Mouse (Mus musculus) retina, embryonic 14.5 days (tissue): ENCODE measurements around the gene Slc35b4.

Experiments
- DNase-seq: peaks from one replicate; pipeline ENCODE4 v3.0.0-alpha.2; 2015; ENCODE audit warnings: low spot score

Slc35b4 gene

GRCm38 (mm10) chr6:34124401-34124800 is 52.5 kb downstream of the Slc35b4 start:
- no peak for DNase-seq

- DNase-seq = no peak
Measured at GRCm38 (mm10) chr6:34116838-34117478, 60.0 kb downstream of the Slc35b4 start.

DNA sequence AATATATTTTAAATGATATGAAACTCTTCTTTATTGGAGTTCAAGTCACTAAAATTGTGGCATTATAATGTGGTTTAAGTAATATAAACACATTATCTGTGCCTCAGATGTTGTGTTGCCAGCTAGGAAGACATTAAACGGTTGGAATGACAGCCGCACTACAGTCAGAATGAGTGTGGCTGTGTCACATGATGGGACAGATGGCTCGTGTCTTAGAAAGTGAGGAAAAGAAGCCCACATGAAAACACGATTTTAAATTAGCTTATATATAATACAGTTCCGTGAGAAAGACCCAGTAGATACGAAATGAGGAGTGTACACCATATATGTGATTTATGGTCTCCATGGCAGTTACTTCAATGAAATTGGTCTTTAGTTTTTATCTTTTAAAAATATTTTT is 65.5 kb downstream of the Slc35b4 start:
- no peak for DNase-seq

- DNase-seq = peak; percentile 49
Measured at GRCm38 (mm10) chr6:34110571-34110970, 66.3 kb downstream of the Slc35b4 start.
